Mouse (Mus musculus) c-Kit-negative CD71-positive TER-119-positive erythroid progenitor cells, embryonic 14.5 days (primary cell): Measurements from ENCODE around the gene Zglp1.
"Not testable (repeated sequence)": the region's sequence is repeated elsewhere in the genome, so short reads cannot be mapped to it uniquely, and the experiment has no call there.

Experiments
- DNase-seq: peaks from one replicate; pipeline ENCODE4 v3.0.0-alpha.2; 2013; ENCODE audit warnings: low read depth, low spot score

The Zglp1 gene

DNA sequence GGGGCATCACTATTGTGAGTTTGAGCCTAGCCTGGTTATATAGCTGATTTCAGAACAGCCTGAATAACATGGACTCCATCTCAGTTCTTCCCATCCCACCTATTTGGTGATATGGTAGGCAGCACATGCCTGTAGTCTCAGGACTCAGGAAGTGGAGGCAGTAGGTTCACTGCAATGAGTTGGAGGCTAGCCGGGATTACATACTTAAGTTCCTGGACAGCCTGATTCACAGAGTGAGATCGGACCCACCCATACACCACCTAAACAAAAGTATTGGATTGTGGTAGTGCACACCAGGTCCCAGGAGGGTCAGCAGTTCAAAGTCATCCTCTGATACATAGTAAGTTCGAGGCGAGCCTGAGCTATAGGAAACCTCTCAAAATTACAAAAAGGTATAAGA lies 5.7 kb upstream of the Zglp1 start:
- no peak for DNase-seq

DNA sequence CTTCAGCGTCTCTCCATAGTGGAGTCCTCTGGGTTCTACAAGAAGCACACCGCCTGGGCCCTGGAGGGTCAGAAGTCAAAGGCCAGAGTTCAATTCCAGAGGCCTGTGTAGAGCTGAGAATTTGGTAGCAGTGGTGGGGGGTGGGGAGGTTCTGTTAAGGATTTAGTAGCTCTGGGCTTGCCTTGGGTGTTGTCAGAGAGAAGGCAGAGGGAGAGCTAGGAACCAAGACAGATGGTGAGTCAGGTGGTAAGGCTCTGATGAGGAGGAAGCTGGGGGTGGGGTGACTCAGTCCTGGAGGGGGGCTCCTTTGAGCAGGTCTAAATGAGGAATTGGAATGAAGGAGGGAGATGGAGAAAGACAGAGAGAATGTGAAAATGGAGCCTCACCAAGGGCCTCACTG lies 4.0 kb downstream of the Zglp1 start:
- no peak for DNase-seq

DNA sequence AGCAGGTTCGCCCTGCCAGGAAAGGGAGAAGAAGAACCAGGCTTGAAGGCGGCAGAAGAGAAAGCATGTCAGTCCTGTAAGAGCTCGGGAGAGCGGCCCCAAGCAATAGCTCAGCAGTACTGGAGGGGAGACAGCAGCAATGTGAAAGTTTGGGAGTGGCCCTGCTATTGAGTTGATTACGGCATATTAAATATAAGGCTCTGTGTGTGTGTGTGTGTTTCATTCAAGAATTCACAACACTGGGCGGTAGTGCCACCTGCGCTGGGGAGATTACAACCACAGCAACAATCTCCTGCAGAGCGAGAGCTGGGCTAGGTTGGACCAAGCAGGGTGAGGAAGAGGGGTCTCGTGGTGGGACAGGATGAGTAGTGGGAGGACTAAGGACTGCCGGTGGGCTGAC lies 15.3 kb downstream of the Zglp1 start:
- no peak for DNase-seq

DNA sequence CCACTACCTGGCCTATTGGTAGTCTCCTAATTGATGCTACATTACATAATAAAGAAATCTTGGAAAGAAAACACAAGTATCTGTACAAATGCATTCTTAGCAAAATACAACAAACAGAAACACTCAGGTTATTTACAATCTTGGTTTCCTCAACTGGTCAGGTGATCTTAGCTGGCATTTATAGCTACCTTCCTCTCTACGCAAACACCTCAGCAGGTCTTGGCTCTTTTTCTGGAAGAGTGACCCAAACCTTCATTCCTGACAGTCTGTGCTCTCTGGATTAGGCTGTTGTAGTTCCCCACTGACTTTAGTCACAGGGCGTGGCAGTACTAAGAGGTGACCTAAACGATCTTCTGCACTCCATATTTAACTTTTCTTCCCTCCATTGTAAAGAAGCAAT lies 21.7 kb downstream of the Zglp1 start:
- no peak for DNase-seq

DNA sequence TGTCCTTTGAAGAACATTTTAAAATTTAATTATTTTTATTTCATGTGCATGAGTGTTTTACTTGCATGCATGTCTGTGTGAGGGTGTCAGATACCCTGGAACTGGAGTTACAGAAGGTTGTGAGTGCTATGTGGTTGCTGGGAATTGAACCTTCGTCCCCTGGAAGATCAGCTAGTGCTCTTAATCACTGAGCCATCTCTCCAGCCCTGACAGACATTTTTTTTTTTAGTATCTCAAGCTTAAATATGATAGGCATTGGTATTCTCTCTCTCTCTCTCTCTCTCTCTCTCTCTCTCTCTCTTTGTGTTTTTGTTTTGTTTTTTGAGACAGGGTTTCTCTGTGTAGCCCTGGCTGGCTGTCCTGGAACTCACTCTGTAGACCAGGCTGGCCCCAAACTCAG lies 22.1 kb downstream of the Zglp1 start:
- not testable (repeated sequence) for DNase-seq

DNA sequence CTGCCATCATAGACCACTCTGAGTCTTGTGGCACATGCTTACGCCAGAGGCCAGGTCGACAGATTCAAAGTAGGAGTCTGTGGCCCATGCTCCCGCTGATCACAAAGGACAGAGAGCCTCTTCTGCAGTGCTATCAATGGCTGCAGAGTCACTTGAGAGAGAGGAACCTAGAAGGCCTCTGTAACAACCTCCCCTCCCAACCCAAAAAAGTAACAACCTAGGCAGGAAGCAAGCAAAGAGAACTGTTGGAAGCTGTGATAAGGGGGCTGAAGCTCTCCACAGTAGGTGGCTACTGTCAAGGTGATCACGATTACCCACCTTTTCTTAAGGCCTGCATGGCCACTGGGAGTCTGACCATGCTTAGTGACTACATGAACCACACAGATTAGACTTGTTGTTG lies 23.3 kb downstream of the Zglp1 start:
- no peak for DNase-seq

DNA sequence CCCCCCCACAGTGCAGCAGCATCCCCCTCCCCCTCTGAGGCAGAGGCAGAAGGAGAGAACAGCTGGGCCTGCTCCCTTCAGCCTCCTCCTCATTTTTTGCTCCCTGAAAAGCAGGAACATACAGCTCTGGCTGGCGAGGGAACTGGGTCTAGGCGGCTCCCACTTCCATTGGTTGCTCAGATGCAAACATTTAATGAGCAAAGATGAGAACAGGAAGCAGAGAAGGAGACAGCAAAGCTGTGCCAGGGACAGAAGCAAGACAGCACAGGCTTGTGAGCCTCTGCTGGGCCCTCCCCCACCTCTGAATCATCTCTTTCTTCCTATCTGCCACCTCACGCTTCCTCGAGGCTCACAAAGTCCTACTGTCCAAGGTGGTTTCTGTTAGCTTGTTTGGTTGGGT lies 25.6 kb downstream of the Zglp1 start:
- no peak for DNase-seq

DNA sequence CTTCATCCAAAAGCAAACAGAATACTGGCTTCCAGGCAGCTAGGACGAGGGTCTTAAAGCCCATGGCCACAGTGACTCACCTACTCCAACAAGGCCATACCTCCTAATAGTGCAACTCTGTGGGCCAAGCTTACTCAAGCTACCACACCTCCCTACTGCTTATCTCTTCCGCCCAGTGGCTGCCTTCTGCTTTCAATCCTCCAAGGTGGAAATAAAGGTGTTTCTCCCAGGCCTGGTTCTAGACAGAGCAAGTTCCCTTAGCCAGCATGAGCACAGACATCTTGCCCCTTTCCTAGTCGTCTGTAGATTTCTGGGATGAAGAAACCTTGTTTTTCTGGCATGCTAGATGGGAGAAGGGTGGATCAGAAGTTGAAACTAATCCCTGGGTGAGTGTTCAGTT lies 27.1 kb downstream of the Zglp1 start:
- peak; percentile 32 for DNase-seq

DNA sequence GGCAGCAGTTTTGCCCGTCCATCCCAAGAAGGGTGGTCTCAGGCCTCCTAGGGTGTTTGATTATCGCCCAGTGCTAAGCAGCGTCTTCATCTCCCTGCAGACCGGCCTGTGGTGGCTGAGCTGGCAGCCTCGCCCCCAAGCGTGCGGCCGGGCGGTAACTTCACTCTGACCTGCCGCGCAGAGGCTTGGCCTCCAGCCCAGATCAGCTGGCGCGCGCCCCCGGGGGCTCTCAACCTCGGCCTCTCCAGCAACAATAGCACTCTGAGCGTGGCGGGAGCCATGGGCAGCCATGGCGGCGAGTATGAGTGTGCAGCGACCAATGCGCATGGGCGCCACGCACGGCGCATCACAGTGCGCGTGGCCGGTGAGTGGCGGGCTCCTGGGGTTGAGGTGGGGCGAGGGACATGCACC lies 29.4 kb downstream of the Zglp1 start:
- DNase-seq, result no peak

DNA sequence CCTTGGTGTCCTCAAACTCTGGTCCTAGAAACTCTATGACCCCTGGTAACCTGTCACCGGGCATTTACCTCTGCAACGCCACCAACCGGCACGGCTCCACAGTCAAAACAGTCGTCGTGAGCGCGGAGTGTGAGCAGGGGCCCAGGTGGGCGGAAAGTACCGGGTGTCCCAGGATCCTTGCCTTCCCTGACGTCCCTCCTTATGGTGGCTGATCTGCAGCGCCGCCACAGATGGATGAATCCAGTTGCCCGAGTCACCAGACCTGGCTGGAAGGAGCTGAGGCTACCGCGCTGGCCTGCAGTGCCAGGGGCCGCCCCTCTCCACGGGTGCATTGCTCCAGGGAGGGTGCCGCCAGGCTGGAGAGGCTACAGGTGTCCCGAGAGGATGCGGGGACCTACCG lies 30.2 kb downstream of the Zglp1 start:
- DNase-seq, result no peak

DNA sequence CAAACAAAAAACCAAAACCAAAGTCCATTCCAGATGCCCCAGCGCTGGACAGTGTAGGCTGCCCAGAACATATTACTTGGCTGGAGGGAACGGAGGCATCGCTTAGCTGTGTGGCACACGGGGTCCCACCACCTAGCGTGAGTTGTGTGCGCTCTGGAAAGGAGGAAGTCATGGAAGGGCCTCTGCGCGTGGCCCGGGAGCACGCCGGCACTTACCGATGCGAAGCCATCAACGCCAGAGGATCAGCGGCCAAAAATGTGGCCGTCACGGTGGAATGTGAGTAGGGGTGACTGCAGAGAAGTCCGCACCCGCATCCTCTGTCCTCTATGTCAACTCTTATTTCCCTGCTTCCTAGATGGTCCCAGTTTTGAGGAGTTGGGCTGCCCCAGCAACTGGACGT lies 30.7 kb downstream of the Zglp1 start:
- DNase-seq, result no peak

DNA sequence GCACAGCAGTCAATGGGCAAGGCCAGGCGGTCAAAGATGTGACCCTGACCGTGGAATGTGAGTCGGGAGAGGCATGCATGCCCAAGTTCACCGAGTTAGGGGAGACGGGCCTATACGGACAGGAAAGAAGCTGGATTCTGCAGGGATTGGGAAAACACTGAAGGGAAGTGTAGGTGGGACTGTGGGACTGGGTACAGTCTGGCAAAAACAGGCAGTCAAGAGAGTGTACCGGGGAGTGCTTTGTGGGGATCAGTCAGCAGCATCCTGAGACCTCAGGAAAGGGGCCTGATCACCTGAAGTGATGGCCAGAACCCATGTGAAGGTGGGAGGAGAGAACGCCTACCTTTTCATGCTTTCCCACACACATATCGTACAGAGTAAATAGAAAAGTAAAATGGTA lies 31.3 kb downstream of the Zglp1 start:
- no peak for DNase-seq

DNA sequence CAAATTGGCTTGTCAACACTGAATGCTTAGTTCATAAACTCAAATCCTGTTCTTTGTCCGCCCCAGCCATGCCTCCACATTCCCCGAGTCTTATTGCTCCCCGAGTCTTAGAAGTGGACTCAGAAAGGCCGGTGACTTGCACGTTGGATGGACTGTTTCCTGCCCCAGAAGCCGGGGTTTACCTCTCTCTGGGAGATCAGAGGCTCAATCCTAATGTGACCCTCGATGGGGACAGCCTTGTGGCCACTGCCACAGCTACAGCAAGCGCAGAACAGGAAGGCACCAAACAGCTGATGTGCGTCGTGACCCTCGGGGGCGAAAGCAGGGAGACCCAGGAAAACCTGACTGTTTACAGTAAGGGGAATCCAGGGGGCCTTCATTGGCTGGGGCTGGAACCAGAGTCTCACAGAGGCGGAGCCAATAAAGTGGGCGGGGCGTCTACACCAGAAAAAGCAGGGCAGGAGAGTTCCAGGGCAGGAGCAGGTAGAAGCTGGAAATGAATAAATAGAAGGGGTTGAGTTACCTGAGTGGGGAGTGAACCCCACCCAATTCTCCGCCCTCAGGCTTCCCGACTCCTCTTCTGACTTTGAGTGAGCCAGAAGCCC lies 32.3 kb downstream of the Zglp1 start:
- peak; percentile 27 for DNase-seq

DNA sequence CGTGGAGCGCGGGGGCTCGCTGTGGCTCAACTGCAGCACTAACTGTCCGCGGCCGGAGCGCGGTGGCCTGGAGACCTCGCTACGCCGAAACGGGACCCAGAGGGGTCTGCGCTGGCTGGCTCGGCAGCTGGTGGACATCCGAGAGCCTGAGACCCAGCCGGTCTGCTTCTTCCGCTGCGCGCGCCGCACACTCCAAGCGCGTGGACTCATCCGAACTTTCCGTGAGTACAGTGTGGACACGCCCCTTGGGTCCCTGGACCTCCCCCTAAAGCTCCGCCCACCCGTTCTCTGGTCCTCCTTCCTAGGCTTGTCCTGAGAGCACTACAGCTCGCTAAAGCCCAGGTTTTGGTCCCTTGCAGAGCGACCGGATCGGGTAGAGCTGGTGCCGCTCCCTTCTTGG lies 33.8 kb downstream of the Zglp1 start:
- peak; percentile 89 for DNase-seq

DNA sequence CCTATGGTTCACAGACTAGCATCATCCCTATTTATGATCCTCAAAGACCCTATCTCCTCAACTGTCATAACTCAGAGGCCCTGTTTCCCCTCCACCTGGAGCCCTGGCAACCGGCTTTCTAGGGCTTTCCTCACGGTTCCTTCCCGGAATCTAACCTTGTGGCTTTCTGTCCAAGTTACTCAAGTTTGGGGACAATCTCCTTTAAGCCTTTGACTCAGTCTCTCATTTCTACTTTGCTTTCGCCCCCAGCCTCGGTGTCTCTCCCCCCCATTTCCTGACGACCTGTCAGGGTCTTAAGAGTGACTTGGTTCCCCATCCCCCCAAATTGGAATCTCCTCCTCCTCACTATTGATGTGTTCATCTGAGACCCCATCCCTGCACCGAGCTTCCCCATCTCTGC lies 34.4 kb downstream of the Zglp1 start:
- DNase-seq, result no peak

DNA sequence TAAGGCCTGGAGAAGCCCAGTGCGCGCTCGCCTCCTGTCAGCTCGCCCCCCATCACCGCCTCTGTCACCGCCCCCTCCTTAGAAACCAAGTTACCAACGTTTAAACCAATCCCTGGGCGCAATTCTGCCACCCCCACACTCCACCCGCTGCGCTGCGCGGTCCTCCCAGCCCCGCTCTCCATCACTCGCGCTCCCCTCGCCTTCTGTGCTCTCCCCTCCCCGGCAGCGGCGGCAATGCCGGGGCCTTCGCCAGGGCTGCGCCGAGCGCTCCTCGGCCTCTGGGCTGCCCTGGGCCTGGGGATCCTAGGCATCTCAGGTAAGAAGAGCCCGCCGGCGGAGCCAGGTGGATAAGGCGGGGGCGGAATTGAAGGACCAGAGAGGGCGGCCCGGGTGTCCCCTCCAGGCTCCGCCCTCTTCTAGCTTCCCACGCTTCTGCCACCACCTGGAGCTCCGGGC lies 35.0 kb downstream of the Zglp1 start, which contains the start of gene Icam5:
Gene Icam5 (plus strand): TSS at position 178 of the 456 bp plus-strand sequence.
- peak; percentile 54 for DNase-seq

DNA sequence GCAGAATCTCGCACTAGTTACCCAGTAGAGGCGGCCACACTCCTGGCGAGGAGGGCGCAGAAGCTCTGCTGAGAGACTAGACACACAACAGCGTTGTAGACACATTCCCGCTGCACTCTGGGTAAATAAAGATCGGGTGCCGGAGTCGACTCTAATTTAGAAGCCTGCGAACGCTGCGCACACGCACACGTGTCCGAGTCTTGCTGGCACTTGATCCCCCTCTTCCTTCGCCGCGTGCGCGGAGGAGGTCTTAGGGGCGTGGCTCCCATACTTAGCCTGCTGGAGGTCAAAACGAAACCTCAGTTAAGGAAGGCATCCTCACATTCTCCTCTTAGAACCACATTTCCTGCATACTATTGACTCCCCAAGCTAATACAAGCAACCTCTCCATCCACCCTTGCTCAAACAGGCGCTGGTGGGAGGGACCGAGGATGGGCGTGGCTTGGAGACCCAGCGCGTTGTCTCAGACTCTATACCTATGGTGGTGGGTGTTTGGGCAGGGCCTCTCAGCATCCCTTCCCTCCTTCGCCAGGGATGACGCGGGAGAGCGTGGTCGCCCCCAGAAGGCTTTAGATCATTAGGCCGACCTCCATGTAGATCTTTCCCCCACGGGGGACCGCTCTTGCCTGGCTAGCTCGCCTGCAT lies 35.5 kb downstream of the Zglp1 start:
- DNase-seq, result peak; percentile 43

DNA sequence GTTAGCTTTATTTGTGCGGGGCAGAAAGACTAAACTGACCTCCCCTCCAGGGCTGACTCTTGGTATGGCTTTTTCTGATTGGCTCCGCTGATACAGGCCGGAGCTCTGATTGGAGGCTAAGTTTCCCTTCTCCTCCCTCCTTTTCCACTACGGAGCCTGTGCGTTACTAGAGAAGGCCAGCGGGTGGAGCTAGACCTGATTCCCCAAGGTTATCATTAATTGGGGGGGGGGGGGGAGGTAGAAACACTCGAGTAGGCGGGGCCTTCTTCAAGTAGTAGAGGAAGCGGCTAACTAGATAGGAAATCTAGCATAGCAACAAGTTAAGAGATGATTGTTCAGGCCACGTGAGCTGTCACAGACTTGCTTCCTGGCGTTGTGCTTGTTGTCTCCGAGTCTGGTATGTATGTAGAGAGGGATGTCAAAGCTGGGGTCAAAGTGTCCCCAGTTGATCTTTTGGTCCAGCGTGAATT lies 36.1 kb downstream of the Zglp1 start:
- peak; percentile 91 for DNase-seq

DNA sequence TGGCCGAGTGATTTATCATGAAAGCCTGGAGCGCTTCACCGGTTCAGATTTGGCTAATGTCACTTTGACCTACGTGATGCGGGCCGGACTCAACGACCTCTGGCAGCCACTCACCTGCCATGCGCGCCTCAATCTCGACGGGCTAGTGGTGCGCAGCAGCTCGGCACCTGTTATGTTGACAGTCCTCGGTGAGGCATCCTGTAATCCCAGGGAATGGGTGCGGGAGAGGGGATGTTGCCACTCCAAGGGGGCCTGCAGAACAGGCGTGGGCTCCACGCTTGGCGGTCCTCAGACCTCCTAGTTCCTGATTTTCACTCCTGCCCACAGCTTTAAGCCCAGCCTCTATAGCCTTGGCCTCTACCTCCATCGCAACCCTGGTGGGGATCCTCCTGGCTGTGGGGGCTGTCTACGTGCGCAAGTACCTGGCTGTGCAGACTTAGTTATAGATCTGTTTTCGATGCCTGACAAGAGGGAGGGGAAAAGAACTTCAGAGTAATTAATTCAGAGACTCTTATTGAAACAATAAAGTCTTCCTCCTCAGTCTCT lies 36.8 kb downstream of the Zglp1 start:
- no peak for DNase-seq

DNA sequence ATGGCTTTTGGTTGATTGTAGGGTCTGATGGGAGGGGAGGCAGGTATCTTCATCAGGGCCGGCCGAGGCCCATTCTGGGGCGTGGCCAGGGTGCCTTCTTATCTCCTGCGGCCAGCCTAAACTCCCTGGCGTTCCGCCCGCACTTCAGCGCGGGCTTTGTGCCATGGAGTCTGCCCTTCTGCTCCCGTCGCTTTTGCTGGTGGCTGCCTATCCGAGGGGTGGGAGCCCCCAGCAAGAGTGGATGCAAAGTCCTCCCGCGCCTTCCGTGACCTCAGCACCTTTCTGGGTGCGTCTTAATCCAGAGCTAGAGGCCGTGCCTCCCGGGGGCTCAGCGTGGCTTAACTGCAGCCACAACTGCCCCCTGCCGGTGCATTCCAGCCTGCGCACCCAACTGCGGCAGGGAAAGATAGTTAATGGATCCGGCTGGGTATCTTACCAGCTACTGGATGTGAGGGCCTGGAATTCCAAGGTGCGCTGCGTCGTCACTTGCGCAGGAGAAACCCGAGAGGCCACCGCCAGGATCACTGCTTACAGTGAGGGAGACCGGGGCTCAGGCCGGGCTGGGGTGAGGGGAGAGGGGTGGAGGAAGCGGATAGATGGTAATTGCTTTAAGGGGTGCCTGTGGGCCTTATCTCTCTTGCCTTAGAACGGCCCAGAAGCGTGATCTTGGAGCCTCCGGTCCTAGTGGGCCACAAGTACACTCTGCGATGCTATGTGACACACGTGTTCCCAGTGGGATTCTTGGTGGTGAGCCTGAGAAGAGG lies 37.4 kb downstream of the Zglp1 start, which contains the start of gene Icam4:
Gene Icam4 (plus strand): TSS at position 83 of the 764 bp plus-strand sequence.
- DNase-seq, result peak; percentile 87

DNA sequence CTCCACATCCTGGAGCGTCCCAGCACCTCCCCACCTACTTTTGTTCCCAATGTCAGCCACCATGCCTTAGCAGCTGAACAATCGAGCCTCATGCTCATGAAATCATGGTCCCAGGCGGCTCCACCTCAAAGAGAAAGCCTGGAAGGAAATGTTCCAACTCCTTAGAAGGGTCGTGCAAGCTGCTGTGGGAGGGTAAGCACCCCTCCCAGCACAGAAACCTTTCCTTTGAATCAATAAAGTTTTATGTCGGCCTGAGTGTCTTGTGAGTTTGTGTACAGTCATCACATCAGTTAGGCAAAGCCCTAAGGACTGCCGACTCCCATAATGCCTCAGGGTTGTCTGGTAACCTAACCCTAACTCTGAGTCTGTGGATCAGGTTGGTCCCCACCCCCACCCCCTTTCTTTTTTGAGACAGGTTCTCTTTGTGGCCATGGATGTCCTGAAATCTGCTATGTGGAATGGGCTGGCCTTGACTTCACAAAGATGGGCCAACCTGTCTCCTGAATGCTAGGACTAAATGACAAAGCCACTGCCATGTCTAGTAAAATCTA lies 38.3 kb downstream of the Zglp1 start:
- DNase-seq, result peak; percentile 48

DNA sequence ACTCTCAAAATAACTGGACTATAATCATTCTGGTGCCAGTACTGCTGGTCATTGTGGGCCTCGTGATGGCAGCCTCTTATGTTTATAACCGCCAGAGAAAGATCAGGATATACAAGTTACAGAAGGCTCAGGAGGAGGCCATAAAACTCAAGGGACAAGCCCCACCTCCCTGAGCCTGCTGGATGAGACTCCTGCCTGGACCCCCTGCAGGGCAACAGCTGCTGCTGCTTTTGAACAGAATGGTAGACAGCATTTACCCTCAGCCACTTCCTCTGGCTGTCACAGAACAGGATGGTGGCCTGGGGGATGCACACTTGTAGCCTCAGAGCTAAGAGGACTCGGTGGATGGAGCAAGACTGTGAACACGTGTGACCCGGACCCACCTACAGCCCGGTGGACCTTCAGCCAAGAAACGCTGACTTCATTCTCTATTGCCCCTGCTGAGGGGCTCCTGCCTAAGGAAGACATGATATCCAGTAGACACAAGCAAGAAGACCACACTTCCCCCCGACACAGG lies 39.1 kb downstream of the Zglp1 start:
- DNase-seq, result no peak
